Mouse (Mus musculus) kidney, postnatal 25 days (tissue): ENCODE measurements around the gene Wbp1.

Source experiments
- DNase-seq, 2 experiments: peaks; one replicate each; pipeline ENCODE4 v3.0.0; 2021; ENCODE audit warnings: mixed read lengths in 2 of 2

Gene Wbp1

GRCm38 (mm10) chr6:83120930-83121862 lies at the start of gene Wbp1:
Wbp1 (minus strand) TSS chr6:83121559.
- peak; percentile 96 to 99 for DNase-seq

GRCm38 (mm10) chr6:83171063-83171462 lies 49.7 kb upstream of the Wbp1 start:
- no peak for DNase-seq

- DNase-seq, result peak; percentile 48 to 71
These were observed 48.5 kb upstream of the Wbp1 start for GRCm38 (mm10) chr6:83169872-83170271.

- no peak for DNase-seq
These were observed 44.9 kb upstream of the Wbp1 start for GRCm38 (mm10) chr6:83166243-83166630.

- peak; percentile 97 for DNase-seq
These were observed 44.4 kb upstream of the Wbp1 start, which contains the start of gene Dctn1 for GRCm38 (mm10) chr6:83165607-83166242. Dctn1 (plus strand) TSS chr6:83165920.

- no peak for DNase-seq
These were observed 43.8 kb upstream of the Wbp1 start for GRCm38 (mm10) chr6:83165026-83165606.

- peak; percentile 75 to 84 for DNase-seq
These were observed 41.3 kb upstream of the Wbp1 start for GRCm38 (mm10) chr6:83162701-83163100.

GRCm38 (mm10) chr6:83161921-83162641 lies 40.7 kb upstream of the Wbp1 start:
- DNase-seq, result peak; percentile 76 to 88

GRCm38 (mm10) chr6:83161442-83161841 lies 40.1 kb upstream of the Wbp1 start:
- DNase-seq, result no peak

GRCm38 (mm10) chr6:83159456-83159855 lies 38.1 kb upstream of the Wbp1 start:
- peak in 1 of 2 experiments; percentile 35 for DNase-seq

- DNase-seq, result peak; percentile 63 to 75
These were observed 34.9 kb upstream of the Wbp1 start, which contains the start of the genes Wdr54 and 1700003E16Rik for GRCm38 (mm10) chr6:83156259-83156684. Wdr54 (minus strand) TSS chr6:83156397. 1700003E16Rik (plus strand) TSS chr6:83156404.

- DNase-seq, result peak in 1 of 2 experiments; percentile 40
These were observed 34.3 kb upstream of the Wbp1 start for GRCm38 (mm10) chr6:83155552-83156238.

GRCm38 (mm10) chr6:83153485-83153884 lies 32.1 kb upstream of the Wbp1 start:
- peak in 1 of 2 experiments; percentile 39 for DNase-seq

GRCm38 (mm10) chr6:83153038-83153437 lies 31.7 kb upstream of the Wbp1 start:
- DNase-seq, result peak in 1 of 2 experiments; percentile 31

GRCm38 (mm10) chr6:83151721-83152120 lies 30.4 kb upstream of the Wbp1 start:
- no peak for DNase-seq

- peak in 1 of 2 experiments; percentile 50 for DNase-seq
These were observed 25.9 kb upstream of the Wbp1 start for GRCm38 (mm10) chr6:83147280-83147679.

GRCm38 (mm10) chr6:83145805-83146204 lies 24.4 kb upstream of the Wbp1 start:
- no peak for DNase-seq

- peak in 1 of 2 experiments; percentile 31 for DNase-seq
These were observed 23.9 kb upstream of the Wbp1 start for GRCm38 (mm10) chr6:83145209-83145608.

- no peak for DNase-seq
These were observed 21.5 kb upstream of the Wbp1 start for GRCm38 (mm10) chr6:83142886-83143285.

GRCm38 (mm10) chr6:83142211-83142731 lies 20.9 kb upstream of the Wbp1 start:
- DNase-seq, result peak in 1 of 2 experiments; percentile 56

GRCm38 (mm10) chr6:83141636-83142035 lies 20.3 kb upstream of the Wbp1 start:
- DNase-seq, result peak; percentile 48 to 56
